Mouse (Mus musculus): ENCODE results near the gene Mtap.

GRCm38 (mm10) chr4:89177514-89178307 is 40.8 kb downstream of the Mtap start:
- TF ChIP-seq CTCF (IDR thresholded peaks at IDR 0.05; ENCODE audit: low read depth) (no peak), EP300 (IDR thresholded peaks at IDR 0.05; ENCODE audit: low read depth) (no peak)

Data from liver, postnatal 0 days (tissue).